Mouse (Mus musculus) liver, adult (tissue): Measurements from ENCODE around the gene Ddx47.

Experiments used
- GATA4 ChIP-seq: IDR thresholded peaks from 2 replicates; pipeline ENCODE4 v1.6.1; 2014; ENCODE audit warnings: mild to moderate bottlenecking, low read length; ENCODE audit not compliant: insufficient replicate concordance

The Ddx47 gene

GRCm38 (mm10) chr6:134994031-134994651, 17.3 kb upstream of the Ddx47 start:
- TF ChIP-seq GATA4: no peak

GRCm38 (mm10) chr6:134994985-134995384, 16.4 kb upstream of the Ddx47 start:
- no peak for TF ChIP-seq GATA4

- TF ChIP-seq GATA4: no peak
Measured at GRCm38 (mm10) chr6:134996918-134997317, 14.5 kb upstream of the Ddx47 start.

- no peak for TF ChIP-seq GATA4
Measured at GRCm38 (mm10) chr6:134998076-134998475, 13.3 kb upstream of the Ddx47 start.

GRCm38 (mm10) chr6:134998781-134999180, 12.6 kb upstream of the Ddx47 start:
- TF ChIP-seq GATA4: no peak

- no peak for TF ChIP-seq GATA4
Measured at GRCm38 (mm10) chr6:135000272-135000671, 11.1 kb upstream of the Ddx47 start.

- TF ChIP-seq GATA4: no peak
Measured at GRCm38 (mm10) chr6:135001991-135002390, 9.4 kb upstream of the Ddx47 start.

- TF ChIP-seq GATA4: no peak
Measured at GRCm38 (mm10) chr6:135006372-135006771, 5.0 kb upstream of the Ddx47 start.

GRCm38 (mm10) chr6:135011734-135012116, 313 bp downstream of the Ddx47 start:
- no peak for TF ChIP-seq GATA4

- TF ChIP-seq GATA4: no peak
Measured at GRCm38 (mm10) chr6:135017211-135017610, 5.8 kb downstream of the Ddx47 start.

GRCm38 (mm10) chr6:135019564-135019963, 8.2 kb downstream of the Ddx47 start:
- no peak for TF ChIP-seq GATA4

- no peak for TF ChIP-seq GATA4
Measured at GRCm38 (mm10) chr6:135021633-135022032, 10.2 kb downstream of the Ddx47 start.

- no peak for TF ChIP-seq GATA4
Measured at GRCm38 (mm10) chr6:135023379-135023778, 12.0 kb downstream of the Ddx47 start.

GRCm38 (mm10) chr6:135024781-135025420, 13.5 kb downstream of the Ddx47 start:
- TF ChIP-seq GATA4: no peak

- TF ChIP-seq GATA4: no peak
Measured at GRCm38 (mm10) chr6:135026232-135026631, 14.8 kb downstream of the Ddx47 start.

- TF ChIP-seq GATA4: no peak
Measured at GRCm38 (mm10) chr6:135026755-135027154, 15.3 kb downstream of the Ddx47 start.

GRCm38 (mm10) chr6:135029246-135029645, 17.8 kb downstream of the Ddx47 start:
- TF ChIP-seq GATA4: no peak
